Mouse (Mus musculus): Measurements from ENCODE around the gene Tmem165. TPM values are rescaled to one million over a fixed set of nuclear protein-coding genes. Genes with fewer than 3 reads are reported as not detected.

The Tmem165 gene
- polyA plus RNA-seq, 1 experiment = 63.9 TPM

DNA sequence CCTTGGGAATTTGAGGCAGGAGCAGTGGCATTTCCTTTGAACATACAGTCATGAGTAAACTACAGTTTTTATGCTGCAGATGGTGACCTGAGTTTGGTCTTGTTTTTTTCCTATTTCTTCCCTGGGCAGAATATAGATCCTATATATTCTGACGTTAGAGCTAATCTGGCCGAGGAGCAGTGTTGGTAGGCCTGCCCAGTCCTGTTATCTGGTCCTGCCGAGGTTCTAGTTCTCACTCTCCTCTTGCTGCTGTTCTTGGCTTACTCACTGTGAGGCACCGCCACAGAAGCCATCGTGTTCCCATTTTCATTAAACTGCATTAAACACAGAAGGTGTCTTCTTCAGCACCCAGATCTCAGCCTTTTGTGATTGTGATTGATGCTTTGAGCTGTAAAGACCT, 4.2 kb downstream of the Tmem165 start:
- WGBS = 93% methylated on average over 5 of the region's 5 CpGs
- Histone ChIP-seq H3K4me1 (replicated peaks; ENCODE audit: control insufficient read depth, insufficient read depth, low read length) (peaks cover 10% of the 10 kb centered on the region), H3K27ac (ENCODE audit: control insufficient read depth, insufficient read depth, low read length) (no peak overlapping the region), H3K4me3 (ENCODE audit: control insufficient read depth, insufficient read depth, low read length) (no peak overlapping the region), H3K27me3 (ENCODE audit: control insufficient read depth, insufficient read depth, low read length) (no peaks in the 10 kb centered on the region), H3K36me3 (ENCODE audit: control insufficient read depth, insufficient read depth, low read length) (no peaks in the 10 kb centered on the region)
- TF ChIP-seq CTCF (IDR thresholded peaks at IDR 0.05; ENCODE audit: borderline replicate concordance, control insufficient read depth, extremely low read depth, insufficient read depth, low read length, poor library complexity) (no peak), POLR2A (IDR thresholded peaks at IDR 0.05; ENCODE audit: control insufficient read depth, extremely low read depth, insufficient read depth, low read length, poor library complexity) (no peak)
- DNase-seq = no peak

GRCm38 (mm10) chr5:76190609-76191008, 6.9 kb downstream of the Tmem165 start:
- 80% methylated on average over 4 of the region's 4 CpGs for WGBS
- no peaks in the 10 kb centered on the region for H3K27me3 ChIP-seq (ENCODE audit: control insufficient read depth, insufficient read depth, low read length)
- TF ChIP-seq POLR2A (IDR thresholded peaks at IDR 0.05; ENCODE audit: control insufficient read depth, extremely low read depth, insufficient read depth, low read length, poor library complexity) (no peak), CTCF (IDR thresholded peaks at IDR 0.05; ENCODE audit: borderline replicate concordance, control insufficient read depth, extremely low read depth, insufficient read depth, low read length, poor library complexity) (no peak)
- H3K4me3 ChIP-seq (ENCODE audit: control insufficient read depth, insufficient read depth, low read length) = no peak overlapping the region
- peaks cover 4% of the 10 kb centered on the region; the same call in 1 of the 2 replicates for H3K36me3 ChIP-seq (ENCODE audit: control insufficient read depth, insufficient read depth, low read length)
- no peak overlapping the region for H3K27ac ChIP-seq (ENCODE audit: control insufficient read depth, insufficient read depth, low read length)
- 0 out of 2 replicates have a peak, but pooled peaks cover 2% of the 10 kb centered on the region for H3K4me1 ChIP-seq (replicated peaks; ENCODE audit: control insufficient read depth, insufficient read depth, low read length)
- no peak for DNase-seq

- no peak overlapping the region for H3K27ac ChIP-seq (ENCODE audit: control insufficient read depth, insufficient read depth, low read length)
- TF ChIP-seq POLR2A (IDR thresholded peaks at IDR 0.05; ENCODE audit: control insufficient read depth, extremely low read depth, insufficient read depth, low read length, poor library complexity) = no peak
- no peak for TF ChIP-seq CTCF (IDR thresholded peaks at IDR 0.05; ENCODE audit: borderline replicate concordance, control insufficient read depth, extremely low read depth, insufficient read depth, low read length, poor library complexity)
- H3K4me3 ChIP-seq (ENCODE audit: control insufficient read depth, insufficient read depth, low read length) = no peak overlapping the region
- no peaks in the 10 kb centered on the region for H3K27me3 ChIP-seq (ENCODE audit: control insufficient read depth, insufficient read depth, low read length)
- H3K36me3 ChIP-seq (ENCODE audit: control insufficient read depth, insufficient read depth, low read length) = peaks cover 4% of the 10 kb centered on the region; the same call in 1 of the 2 replicates
- no peaks in the 10 kb centered on the region for H3K4me1 ChIP-seq (replicated peaks; ENCODE audit: control insufficient read depth, insufficient read depth, low read length)
- no peak for DNase-seq
Observed at GRCm38 (mm10) chr5:76193075-76193474, 9.4 kb downstream of the Tmem165 start.

DNA sequence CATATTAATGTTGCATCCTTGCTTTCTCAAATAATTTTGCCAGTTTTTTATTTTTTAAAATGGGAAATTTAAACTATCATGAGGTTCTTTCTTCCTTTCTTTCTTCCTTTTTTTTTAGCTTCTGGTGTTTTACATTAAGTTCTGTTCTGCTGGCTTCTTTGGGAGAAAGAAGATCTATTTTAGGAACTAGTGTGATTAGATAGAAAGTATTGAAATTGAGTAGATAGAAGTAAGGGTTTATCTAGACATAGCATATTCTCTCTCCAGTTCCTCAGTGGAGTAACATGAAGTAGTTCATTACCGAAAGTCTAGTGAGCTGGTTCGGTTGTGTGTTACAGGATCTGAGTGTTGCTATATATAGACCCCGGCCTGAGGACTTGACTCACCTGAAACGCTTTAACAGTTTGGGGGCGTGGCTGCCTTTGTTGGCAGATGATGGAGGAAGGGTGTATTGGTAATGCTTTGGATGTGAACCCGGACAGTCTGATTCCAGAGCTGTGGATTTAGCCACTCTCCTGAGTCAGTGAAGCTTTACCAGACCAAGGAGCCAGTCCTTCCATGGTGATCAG, 10.8 kb downstream of the Tmem165 start:
- 88% methylated on average over 6 of the region's 6 CpGs for WGBS

GRCm38 (mm10) chr5:76199346-76199745, 15.7 kb downstream of the Tmem165 start:
- H3K4me3 ChIP-seq (ENCODE audit: control insufficient read depth, insufficient read depth, low read length) = no peak overlapping the region
- no peak for DNase-seq
- H3K27ac ChIP-seq (ENCODE audit: control insufficient read depth, insufficient read depth, low read length) = no peak overlapping the region
- 98% methylated on average over 13 of the region's 13 CpGs for WGBS
- H3K4me1 ChIP-seq (replicated peaks; ENCODE audit: control insufficient read depth, insufficient read depth, low read length) = no peaks in the 10 kb centered on the region
- TF ChIP-seq CTCF (IDR thresholded peaks at IDR 0.05; ENCODE audit: borderline replicate concordance, control insufficient read depth, extremely low read depth, insufficient read depth, low read length, poor library complexity) (no peak), POLR2A (IDR thresholded peaks at IDR 0.05; ENCODE audit: control insufficient read depth, extremely low read depth, insufficient read depth, low read length, poor library complexity) (no peak)
- H3K36me3 ChIP-seq (ENCODE audit: control insufficient read depth, insufficient read depth, low read length) = peaks cover 27% of the 10 kb centered on the region
- no peaks in the 10 kb centered on the region for H3K27me3 ChIP-seq (ENCODE audit: control insufficient read depth, insufficient read depth, low read length)

More for the DNA sequence above, 10.8 kb downstream of the Tmem165 start:
- no peak overlapping the region for H3K27ac ChIP-seq (ENCODE audit: control insufficient read depth, insufficient read depth, low read length)
- no peak for DNase-seq
- TF ChIP-seq POLR2A (IDR thresholded peaks at IDR 0.05; ENCODE audit: control insufficient read depth, extremely low read depth, insufficient read depth, low read length, poor library complexity) (no peak), CTCF (IDR thresholded peaks at IDR 0.05; ENCODE audit: borderline replicate concordance, control insufficient read depth, extremely low read depth, insufficient read depth, low read length, poor library complexity) (no peak)
- no peaks in the 10 kb centered on the region for H3K4me1 ChIP-seq (replicated peaks; ENCODE audit: control insufficient read depth, insufficient read depth, low read length)
- no peaks in the 10 kb centered on the region for H3K27me3 ChIP-seq (ENCODE audit: control insufficient read depth, insufficient read depth, low read length)
- H3K36me3 ChIP-seq (ENCODE audit: control insufficient read depth, insufficient read depth, low read length) = peaks cover 7% of the 10 kb centered on the region; the same call in 1 of the 2 replicates
- no peak overlapping the region for H3K4me3 ChIP-seq (ENCODE audit: control insufficient read depth, insufficient read depth, low read length)

- no peaks in the 10 kb centered on the region for H3K27me3 ChIP-seq (ENCODE audit: control insufficient read depth, insufficient read depth, low read length)
- 95% methylated on average over 3 of the region's 3 CpGs for WGBS
- no peak for DNase-seq
- H3K36me3 ChIP-seq (ENCODE audit: control insufficient read depth, insufficient read depth, low read length) = peaks cover 54% of the 10 kb centered on the region
- no peak overlapping the region for H3K27ac ChIP-seq (ENCODE audit: control insufficient read depth, insufficient read depth, low read length)
- no peak overlapping the region for H3K4me3 ChIP-seq (ENCODE audit: control insufficient read depth, insufficient read depth, low read length)
- TF ChIP-seq CTCF (IDR thresholded peaks at IDR 0.05; ENCODE audit: borderline replicate concordance, control insufficient read depth, extremely low read depth, insufficient read depth, low read length, poor library complexity) = no peak
- TF ChIP-seq POLR2A (IDR thresholded peaks at IDR 0.05; ENCODE audit: control insufficient read depth, extremely low read depth, insufficient read depth, low read length, poor library complexity) = no peak
- H3K4me1 ChIP-seq (replicated peaks; ENCODE audit: control insufficient read depth, insufficient read depth, low read length) = no peaks in the 10 kb centered on the region
Observed at GRCm38 (mm10) chr5:76203171-76203570, 19.5 kb downstream of the Tmem165 start.

DNA sequence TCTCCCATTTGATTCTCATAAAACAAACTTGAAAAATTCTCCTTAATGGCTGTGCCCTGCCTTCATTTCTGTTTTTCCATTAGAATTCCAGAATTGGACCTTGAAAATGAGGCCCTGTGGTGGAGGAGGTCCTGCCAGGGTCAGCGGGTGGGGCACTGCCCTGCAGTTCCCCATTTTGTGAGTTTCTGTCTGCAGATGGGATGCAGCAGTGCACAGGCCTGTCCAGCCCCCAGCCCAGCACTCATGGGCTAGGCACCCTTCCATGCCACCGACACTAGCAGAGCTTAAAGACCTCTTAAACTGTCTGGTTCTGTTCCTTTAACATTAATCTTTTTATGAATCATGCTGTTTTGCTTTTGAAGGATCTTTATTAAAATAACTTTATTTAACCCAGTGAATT, 22.2 kb downstream of the Tmem165 start:
- Histone ChIP-seq H3K27ac (ENCODE audit: control insufficient read depth, insufficient read depth, low read length) (no peak overlapping the region), H3K27me3 (ENCODE audit: control insufficient read depth, insufficient read depth, low read length) (no peaks in the 10 kb centered on the region), H3K36me3 (ENCODE audit: control insufficient read depth, insufficient read depth, low read length) (peaks cover 50% of the 10 kb centered on the region), H3K4me1 (replicated peaks; ENCODE audit: control insufficient read depth, insufficient read depth, low read length) (no peaks in the 10 kb centered on the region), H3K4me3 (ENCODE audit: control insufficient read depth, insufficient read depth, low read length) (no peak overlapping the region)
- no peak for TF ChIP-seq CTCF (IDR thresholded peaks at IDR 0.05; ENCODE audit: borderline replicate concordance, control insufficient read depth, extremely low read depth, insufficient read depth, low read length, poor library complexity)
- no peak for TF ChIP-seq POLR2A (IDR thresholded peaks at IDR 0.05; ENCODE audit: control insufficient read depth, extremely low read depth, insufficient read depth, low read length, poor library complexity)
- no peak for DNase-seq
- WGBS = 95% methylated on average over 2 of the region's 2 CpGs
